Mouse (Mus musculus) adrenal gland, adult 2 months (tissue): Measurements from ENCODE around the gene H2al1m. TPM values are rescaled to one million over a fixed set of nuclear protein-coding genes. Genes with fewer than 3 reads are reported as not detected.
"Not testable (repeated sequence)": the region's sequence is repeated elsewhere in the genome, so short reads cannot be mapped to it uniquely, and the experiment has no call there.

ENCODE experiments used
- DNase-seq: peaks from one replicate; pipeline ENCODE4 v3.0.0; 2021
- long read RNA-seq: library from polyadenylated mRNA; stranded (forward); transcript quantifications from one replicate; pipeline ENCODE4 v2.0.0, GENCODE M21; 2021
- polyA plus RNA-seq: library from polyadenylated mRNA; depleted of rRNA; stranded (reverse); fragments of >200 nt; gene quantifications from 2 replicates; pipeline ENCODE4 v1.2.3, GENCODE M21; 2012; rRNA removed
- total RNA-seq, 2 experiments: library from RNA; stranded (reverse); gene quantifications; 2 replicates each; pipeline ENCODE4 v1.2.3; 2021

The H2al1m gene
- total RNA-seq (not detected), polyA plus RNA-seq (0.31 TPM in 1 of 2 replicates, not detected in the other)
- long read RNA-seq, result 0 reads

GRCm38 (mm10) chrX:9283464-9283863, at the start of gene H2al1m:
Gene H2al1m (plus strand): TSS chrX:9283764.
- DNase-seq, result not testable (repeated sequence)

- peak; percentile 10 for DNase-seq
Measured at GRCm38 (mm10) chrX:9240737-9241591, 42.6 kb upstream of the H2al1m start.

- DNase-seq, result peak; percentile 4
Measured at GRCm38 (mm10) chrX:9243381-9243864, 40.1 kb upstream of the H2al1m start.

- no peak for DNase-seq
Measured at GRCm38 (mm10) chrX:9244603-9245336, 38.8 kb upstream of the H2al1m start.

- DNase-seq, result no peak
Measured at GRCm38 (mm10) chrX:9248911-9249310, 34.7 kb upstream of the H2al1m start.

GRCm38 (mm10) chrX:9253990-9254389, 29.6 kb upstream of the H2al1m start:
- DNase-seq, result no peak

- no peak for DNase-seq
Measured at GRCm38 (mm10) chrX:9254901-9255300, 28.7 kb upstream of the H2al1m start.

GRCm38 (mm10) chrX:9256766-9257165, 26.8 kb upstream of the H2al1m start, which contains the start of gene Gm14862:
Gene Gm14862 (minus strand): TSS chrX:9256899.
- DNase-seq, result no peak

- DNase-seq, result no peak
Measured at GRCm38 (mm10) chrX:9257831-9258230, 25.7 kb upstream of the H2al1m start.

- no peak for DNase-seq
Measured at GRCm38 (mm10) chrX:9259267-9259666, 24.3 kb upstream of the H2al1m start.

- no peak for DNase-seq
Measured at GRCm38 (mm10) chrX:9271112-9271511, 12.5 kb upstream of the H2al1m start.

GRCm38 (mm10) chrX:9271947-9272459, 11.6 kb upstream of the H2al1m start:
- DNase-seq, result no peak

- peak; percentile 71 for DNase-seq
Measured at GRCm38 (mm10) chrX:9272460-9273361, 10.9 kb upstream of the H2al1m start, which contains the start of gene Xk. Gene Xk (plus strand): TSS chrX:9272756.

GRCm38 (mm10) chrX:9273377-9274002, 10.1 kb upstream of the H2al1m start:
- no peak for DNase-seq

GRCm38 (mm10) chrX:9274321-9274720, 9.2 kb upstream of the H2al1m start:
- no peak for DNase-seq

GRCm38 (mm10) chrX:9293140-9293829, 9.7 kb downstream of the H2al1m start:
- DNase-seq, result not testable (repeated sequence)

- DNase-seq, result no peak
Measured at GRCm38 (mm10) chrX:9298413-9298864, 14.9 kb downstream of the H2al1m start.

- DNase-seq, result no peak
Measured at GRCm38 (mm10) chrX:9302791-9303190, 19.2 kb downstream of the H2al1m start.

GRCm38 (mm10) chrX:9303455-9303854, 19.9 kb downstream of the H2al1m start:
- DNase-seq, result no peak

- DNase-seq, result not testable (repeated sequence)
Measured at GRCm38 (mm10) chrX:9316457-9316856, 32.9 kb downstream of the H2al1m start.
